25 mouse cellular contexts compared by ENCODE assay signal in the genomic region with DNA sequence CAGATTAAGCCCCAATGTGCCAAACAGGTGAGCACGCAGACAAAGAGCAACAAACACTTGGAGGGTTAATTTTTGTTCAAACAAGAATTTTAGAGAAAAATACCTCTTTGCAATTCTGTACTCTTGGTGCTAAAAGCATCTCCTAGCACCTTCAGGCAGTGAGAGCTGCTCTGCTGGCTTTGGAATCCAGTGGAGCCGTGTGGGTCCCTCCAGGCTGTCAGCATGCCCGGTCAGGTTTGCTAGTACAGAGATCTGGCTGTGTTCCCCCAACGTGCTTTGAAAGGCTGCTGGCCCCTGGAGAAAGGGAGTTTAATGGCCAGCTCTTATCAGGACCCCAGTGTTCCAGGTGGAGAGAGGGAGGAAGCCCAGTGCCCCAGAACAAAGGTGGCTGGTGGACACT. TPM values are rescaled to one million over a fixed set of nuclear protein-coding genes. Genes with fewer than 3 reads are reported as not detected.
DNase-seq lines count a peak whose midpoint lies in the region; ATAC-seq lines count a peak whose summit lies in the region.
"Had no signal": no experiment of that assay in that cellular context is flagged by ENCODE, and none has a peak within 500 bp of the region (broad histone marks: within the 10 kb centered on the region; RNA-seq: fewer than 3 reads in every experiment).

No protein-coding gene starts in this region.

- no peaks in the 10 kb centered on the region for H3K27me3 ChIP-seq in embryonic facial prominence, embryonic 13.5 days
- no peaks in the 10 kb centered on the region for H3K27me3 ChIP-seq in embryonic facial prominence, embryonic 10.5 days (replicated peaks; ENCODE audit: low read depth, poor library complexity, severe bottlenecking)
- H3K27me3 ChIP-seq in heart, embryonic 16.5 days (ENCODE audit: control insufficient read depth, insufficient read depth, low read length): no peaks in the 10 kb centered on the region
- no peaks in the 10 kb centered on the region for H3K27me3 ChIP-seq in heart, embryonic 12.5 days (replicated peaks)
- no peaks in the 10 kb centered on the region for H3K27me3 ChIP-seq in midbrain, embryonic 11.5 days (ENCODE audit: control insufficient read depth, insufficient read depth, low read length)
- H3K27me3 ChIP-seq in midbrain, embryonic 16.5 days (ENCODE audit: control insufficient read depth, insufficient read depth, low read depth, low read length): no peaks in the 10 kb centered on the region
- H3K27me3 ChIP-seq: forebrain, embryonic 12.5 days; forebrain, embryonic 15.5 days; hindbrain, embryonic 12.5 days; hindbrain, embryonic 15.5 days had no signal

- 0 out of 2 replicates have a peak overlapping the region, but pooled peaks have one; percentile 44 for H3K27ac ChIP-seq in embryonic facial prominence, embryonic 13.5 days
- no peak overlapping the region for H3K27ac ChIP-seq in embryonic facial prominence, embryonic 10.5 days (replicated peaks)
- H3K27ac ChIP-seq in heart, embryonic 16.5 days (ENCODE audit: low read length): 0 out of 2 replicates have a peak overlapping the region, but pooled peaks have one; percentile 7
- no peak overlapping the region for H3K27ac ChIP-seq in heart, embryonic 12.5 days (ENCODE audit: poor library complexity, severe bottlenecking)
- no peak overlapping the region for H3K27ac ChIP-seq in midbrain, embryonic 11.5 days (ENCODE audit: low read depth, low read length)
- H3K27ac ChIP-seq in midbrain, embryonic 16.5 days (ENCODE audit: low read length): no peak overlapping the region
- H3K27ac ChIP-seq: forebrain, embryonic 12.5 days; forebrain, embryonic 15.5 days; gastrocnemius, adult 2 months; hindbrain, embryonic 12.5 days; hindbrain, embryonic 15.5 days had no signal

- no peak overlapping the region for H3K9ac ChIP-seq in embryonic facial prominence, embryonic 13.5 days
- no peak overlapping the region for H3K9ac ChIP-seq in heart, embryonic 16.5 days (ENCODE audit: low read length)
- no peak overlapping the region for H3K9ac ChIP-seq in heart, embryonic 12.5 days
- no peak overlapping the region for H3K9ac ChIP-seq in midbrain, embryonic 11.5 days (ENCODE audit: low read length)
- H3K9ac ChIP-seq in midbrain, embryonic 16.5 days (ENCODE audit: low read depth, low read length): no peak overlapping the region
- H3K9ac ChIP-seq: forebrain, embryonic 12.5 days; forebrain, embryonic 15.5 days; hindbrain, embryonic 12.5 days; hindbrain, embryonic 15.5 days had no signal

- no peak overlapping the region for H3K4me2 ChIP-seq in embryonic facial prominence, embryonic 13.5 days
- H3K4me2 ChIP-seq in heart, embryonic 16.5 days (ENCODE audit: low read depth, low read length): no peak overlapping the region
- H3K4me2 ChIP-seq in heart, embryonic 12.5 days: no peak overlapping the region
- no peak overlapping the region for H3K4me2 ChIP-seq in midbrain, embryonic 11.5 days
- no peak overlapping the region for H3K4me2 ChIP-seq in midbrain, embryonic 16.5 days (ENCODE audit: low read length)
- H3K4me2 ChIP-seq: forebrain, embryonic 12.5 days; forebrain, embryonic 15.5 days; hindbrain, embryonic 12.5 days; hindbrain, embryonic 15.5 days had no signal

- intact Hi-C loops in heart, postnatal 14 days (cut with DNase I): no loop called here

- DNase-seq in embryonic facial prominence, embryonic 10.5 days (ENCODE audit: low spot score): no peak
- peak; percentile 19 to 37 for DNase-seq in heart, postnatal 14 days
- DNase-seq in heart, adult 8-10 months (ENCODE audit: low spot score): no peak
- DNase-seq in midbrain, embryonic 11.5 days (ENCODE audit: low spot score, missing footprints): peak; percentile 37
- DNase-seq: adrenal gland, adult 8-10 months; adrenal gland, postnatal 25 days; cerebellum, adult 11-12 months; cerebellum, adult 8-10 months; cerebellum, postnatal 10 days; cerebellum, postnatal 36 days; embryo, embryonic 11 days; gastrocnemius, adult 2 months; gastrocnemius, postnatal 14 days; kidney, adult 2 months had no signal

- H3K9me3 ChIP-seq in embryonic facial prominence, embryonic 13.5 days: no peaks in the 10 kb centered on the region
- no peaks in the 10 kb centered on the region for H3K9me3 ChIP-seq in embryonic facial prominence, embryonic 10.5 days
- H3K9me3 ChIP-seq in heart, embryonic 16.5 days (replicated peaks; ENCODE audit: control insufficient read depth, low read length): no peaks in the 10 kb centered on the region
- no peaks in the 10 kb centered on the region for H3K9me3 ChIP-seq in heart, embryonic 12.5 days (replicated peaks)
- no peaks in the 10 kb centered on the region for H3K9me3 ChIP-seq in midbrain, embryonic 11.5 days (ENCODE audit: control insufficient read depth, low read length)
- no peaks in the 10 kb centered on the region for H3K9me3 ChIP-seq in midbrain, embryonic 16.5 days (replicated peaks; ENCODE audit: control insufficient read depth, low read length, poor library complexity, severe bottlenecking)
- H3K9me3 ChIP-seq: forebrain, embryonic 12.5 days; forebrain, embryonic 15.5 days; hindbrain, embryonic 12.5 days; hindbrain, embryonic 15.5 days had no signal

- H3K36me3 ChIP-seq in embryonic facial prominence, embryonic 13.5 days: no peaks in the 10 kb centered on the region
- H3K36me3 ChIP-seq in embryonic facial prominence, embryonic 10.5 days (replicated peaks): no peaks in the 10 kb centered on the region; the same call in 1 of the 2 replicates
- 0 out of 2 replicates have a peak, but pooled peaks cover 4% of the 10 kb centered on the region for H3K36me3 ChIP-seq in heart, embryonic 16.5 days (ENCODE audit: control insufficient read depth, insufficient read depth)
- no peaks in the 10 kb centered on the region for H3K36me3 ChIP-seq in heart, embryonic 12.5 days
- H3K36me3 ChIP-seq in midbrain, embryonic 11.5 days (ENCODE audit: control insufficient read depth, insufficient read depth, low read length): no peaks in the 10 kb centered on the region
- H3K36me3 ChIP-seq in midbrain, embryonic 16.5 days (ENCODE audit: control insufficient read depth, insufficient read depth, low read length): peaks cover 6% of the 10 kb centered on the region; the same call in 1 of the 2 replicates
- H3K36me3 ChIP-seq: forebrain, embryonic 15.5 days; hindbrain, embryonic 12.5 days had no signal

- no peak for ATAC-seq in embryonic facial prominence, embryonic 13.5 days (ENCODE audit: insufficient number of reproducible peaks, insufficient read depth, low FRiP score, low TSS enrichment, low read depth)
- peak; percentile 57 for ATAC-seq in heart, embryonic 16.5 days (replicated peaks; ENCODE audit: extremely low read depth, insufficient read depth, low FRiP score)
- ATAC-seq in heart, embryonic 12.5 days (ENCODE audit: insufficient number of reproducible peaks, low FRiP score): no peak
- no peak for ATAC-seq in midbrain, embryonic 11.5 days (ENCODE audit: low FRiP score)
- ATAC-seq in midbrain, embryonic 16.5 days: no peak
- ATAC-seq: activated CD4-positive, CD25-positive, alpha-beta regulatory T cell, adult 4 months; forebrain, embryonic 15.5 days; intestine, postnatal 0 days had no signal

- WGBS in embryonic facial prominence, embryonic 13.5 days: 51% methylated on average over 4 of the region's 4 CpGs
- 71% methylated on average over 4 of the region's 4 CpGs for WGBS in embryonic facial prominence, embryonic 10.5 days
- WGBS in heart, embryonic 16.5 days: 37% methylated on average over 4 of the region's 4 CpGs
- WGBS in heart, embryonic 12.5 days: 31% methylated on average over 4 of the region's 4 CpGs
- 79% methylated on average over 4 of the region's 4 CpGs for WGBS in midbrain, embryonic 11.5 days
- WGBS in midbrain, embryonic 16.5 days: 74% methylated on average over 4 of the region's 4 CpGs

- H3K4me1 ChIP-seq in embryonic facial prominence, embryonic 13.5 days: no peaks in the 10 kb centered on the region
- peaks cover 9% of the 10 kb centered on the region; the same call in 1 of the 2 replicates for H3K4me1 ChIP-seq in embryonic facial prominence, embryonic 10.5 days
- H3K4me1 ChIP-seq in heart, embryonic 16.5 days (ENCODE audit: control insufficient read depth, insufficient read depth, low read length): peaks cover 15% of the 10 kb centered on the region
- peaks cover 24% of the 10 kb centered on the region for H3K4me1 ChIP-seq in heart, embryonic 12.5 days (replicated peaks)
- H3K4me1 ChIP-seq in midbrain, embryonic 11.5 days (ENCODE audit: control insufficient read depth, insufficient read depth, low read length): peaks cover 6% of the 10 kb centered on the region
- H3K4me1 ChIP-seq in midbrain, embryonic 16.5 days (ENCODE audit: control insufficient read depth, insufficient read depth, low read length): no peaks in the 10 kb centered on the region
- H3K4me1 ChIP-seq: forebrain, embryonic 15.5 days; hindbrain, embryonic 15.5 days had no signal

- H3K4me3 ChIP-seq in embryonic facial prominence, embryonic 13.5 days: no peak overlapping the region
- no peak overlapping the region for H3K4me3 ChIP-seq in embryonic facial prominence, embryonic 10.5 days
- H3K4me3 ChIP-seq in heart, embryonic 16.5 days (ENCODE audit: low read length): no peak overlapping the region
- H3K4me3 ChIP-seq in heart, embryonic 12.5 days: no peak overlapping the region
- H3K4me3 ChIP-seq in midbrain, embryonic 11.5 days (ENCODE audit: low read depth, low read length): no peak overlapping the region
- H3K4me3 ChIP-seq in midbrain, embryonic 16.5 days (ENCODE audit: low read depth, low read length): no peak overlapping the region
- H3K4me3 ChIP-seq: erythroblast, embryonic 14.5 days; forebrain, embryonic 12.5 days; forebrain, embryonic 15.5 days; gastrocnemius, adult 2 months; hindbrain, embryonic 12.5 days; hindbrain, embryonic 15.5 days had no signal

RNA-seq across cellular contexts. Expression of a gene that starts 23.1 kb away (rescaled TPM):
- 11.6 and 13.1 TPM in 2 replicates for polyA plus RNA-seq in embryonic facial prominence, embryonic 13.5 days (2015; fragmentation: Nextera tagmentation; extraction: Ambion mirVana)
- polyA plus RNA-seq in embryonic facial prominence, embryonic 10.5 days (2016; fragmentation: Nextera tagmentation; extraction: Ambion mirVana): 6.6 and 8.0 TPM in 2 replicates
- 13.7 and 14.0 TPM in 2 replicates for polyA plus RNA-seq in heart, embryonic 16.5 days (2015; fragmentation: Nextera tagmentation; extraction: Ambion mirVana)
- polyA plus RNA-seq in heart, embryonic 12.5 days (2016; fragmentation: Nextera tagmentation; extraction: Ambion mirVana): 18.7 and 20.8 TPM in 2 replicates
- total RNA-seq in heart, postnatal 14 days (2021): 100 to 1,000 TPM; 108 to 109 TPM
- total RNA-seq in heart, adult 8-10 months (2022): 100 to 1,000 TPM; 164 to 183 (median 169) TPM
- 14.6 and 16.5 TPM in 2 replicates for polyA plus RNA-seq in midbrain, embryonic 11.5 days (2014; fragmentation: Nextera tagmentation; extraction: Ambion mirVana)
- polyA plus RNA-seq in midbrain, embryonic 16.5 days (2015; fragmentation: Nextera tagmentation; extraction: Ambion mirVana): 24.6 and 25.6 TPM in 2 replicates

Comparison
In these comparisons a context has a peak if more than half of its experiments do, and no peak if none do; other contexts are left out.
1. H3K27ac ChIP-seq: peak in embryonic facial prominence, embryonic 13.5 days (single experiment) and heart, embryonic 16.5 days (single experiment); none in embryonic facial prominence, embryonic 10.5 days (single experiment), heart, embryonic 12.5 days (single experiment), midbrain, embryonic 11.5 days (single experiment) and midbrain, embryonic 16.5 days (single experiment).
2. DNase-seq: peak in heart, postnatal 14 days (2 of 2) and midbrain, embryonic 11.5 days (single experiment); none in embryonic facial prominence, embryonic 10.5 days (single experiment) and heart, adult 8-10 months (single experiment).